Mouse (Mus musculus): ENCODE results near the gene Rtp4.
A peak's percentile ranks its signal among the peaks of the same experiment; 100 is the strongest.

The Rtp4 gene

GRCm38 (mm10) chr16:23574561-23574960 is 54.5 kb downstream of the Rtp4 start:
- no peak for DNase-seq (ENCODE audit: inconsistent age in 2 of 2, low spot score in 1 of 2)

- DNase-seq (ENCODE audit: inconsistent age in 2 of 2, low spot score in 1 of 2), result no peak
These were observed 71.3 kb downstream of the Rtp4 start for GRCm38 (mm10) chr16:23591119-23592105.

- no peak for DNase-seq (ENCODE audit: inconsistent age in 2 of 2, low spot score in 1 of 2)
These were observed 72.4 kb downstream of the Rtp4 start for GRCm38 (mm10) chr16:23592501-23592900.

- DNase-seq (ENCODE audit: inconsistent age in 2 of 2, low spot score in 1 of 2), result no peak
These were observed 76.6 kb downstream of the Rtp4 start for GRCm38 (mm10) chr16:23596696-23597095.

GRCm38 (mm10) chr16:23597968-23598367 is 77.9 kb downstream of the Rtp4 start:
- no peak for DNase-seq (ENCODE audit: inconsistent age in 2 of 2, low spot score in 1 of 2)

- DNase-seq (ENCODE audit: inconsistent age in 2 of 2, low spot score in 1 of 2), result no peak
These were observed 86.1 kb downstream of the Rtp4 start for GRCm38 (mm10) chr16:23606220-23606619.

GRCm38 (mm10) chr16:23606651-23607050 is 86.6 kb downstream of the Rtp4 start:
- peak in 1 of 2 experiments; percentile 38 for DNase-seq (ENCODE audit: inconsistent age in 2 of 2, low spot score in 1 of 2)

- DNase-seq (ENCODE audit: inconsistent age in 2 of 2, low spot score in 1 of 2), result no peak
These were observed 87.9 kb downstream of the Rtp4 start for GRCm38 (mm10) chr16:23607911-23608410.

GRCm38 (mm10) chr16:23609748-23610185 is 89.7 kb downstream of the Rtp4 start:
- peak; percentile 55 to 89 for DNase-seq (ENCODE audit: inconsistent age in 2 of 2, low spot score in 1 of 2)

GRCm38 (mm10) chr16:23624205-23624604 is 104.1 kb downstream of the Rtp4 start:
- DNase-seq (ENCODE audit: inconsistent age in 2 of 2, low spot score in 1 of 2), result peak in 1 of 2 experiments; percentile 49

- peak in 1 of 2 experiments; percentile 42 for DNase-seq (ENCODE audit: inconsistent age in 2 of 2, low spot score in 1 of 2)
These were observed 111.4 kb downstream of the Rtp4 start for GRCm38 (mm10) chr16:23631531-23631930.

- DNase-seq (ENCODE audit: inconsistent age in 2 of 2, low spot score in 1 of 2), result no peak
These were observed 112.6 kb downstream of the Rtp4 start for GRCm38 (mm10) chr16:23632681-23633080.

- DNase-seq (ENCODE audit: inconsistent age in 2 of 2, low spot score in 1 of 2), result no peak
These were observed 132.9 kb downstream of the Rtp4 start for GRCm38 (mm10) chr16:23653028-23653427.

GRCm38 (mm10) chr16:23653479-23653878 is 133.4 kb downstream of the Rtp4 start:
- DNase-seq (ENCODE audit: inconsistent age in 2 of 2, low spot score in 1 of 2), result no peak

GRCm38 (mm10) chr16:23659597-23660531 is 139.8 kb downstream of the Rtp4 start:
- DNase-seq (ENCODE audit: inconsistent age in 2 of 2, low spot score in 1 of 2), result no peak

Data from adrenal gland, adult (tissue).